Mouse (Mus musculus): ENCODE results near the gene 4931422A03Rik.

GRCm38 (mm10) chr2:104044479-104045080 is 16.4 kb upstream of the 4931422A03Rik start:
- TF ChIP-seq CTCF (IDR thresholded peaks at IDR 0.05; ENCODE audit: extremely low read depth, insufficient read depth, insufficient read length, insufficient replicate concordance) (no peak), POLR2A (IDR thresholded peaks at IDR 0.05; ENCODE audit: low read depth, low read length) (no peak)

All from spleen, adult 2 months (tissue).